Mouse (Mus musculus): ENCODE results near the gene Adamts8.
A peak's percentile ranks its signal among the peaks of the same experiment; 100 is the strongest.

The Adamts8 gene

DNA sequence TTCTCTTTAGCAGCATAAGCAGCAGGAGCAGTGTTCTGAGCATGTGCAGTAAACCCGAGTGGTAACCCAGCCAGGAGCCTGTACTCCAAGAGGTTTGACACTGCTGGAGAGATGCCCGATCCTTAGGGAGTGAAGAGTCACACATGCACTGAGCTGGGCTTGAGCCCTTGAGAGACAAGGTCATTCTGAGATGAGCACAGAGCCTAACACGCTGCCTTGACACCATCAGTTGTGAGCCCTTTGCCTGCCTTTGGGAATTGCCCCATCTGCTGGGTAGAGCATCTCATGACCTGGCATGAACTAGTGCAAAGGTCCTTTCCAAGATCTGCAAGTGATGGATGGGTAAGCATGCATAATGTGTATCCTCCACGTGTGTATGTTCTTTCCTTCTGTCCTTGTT, 29.6 kb downstream of the Adamts8 start:
- Histone ChIP-seq H3K4me3 (replicated peaks; ENCODE audit: low read length) (no peak overlapping the region), H3K9me3 (ENCODE audit: low read length) (no peaks in the 10 kb centered on the region), H3K36me3 (ENCODE audit: insufficient read depth, low read length) (no peaks in the 10 kb centered on the region), H3K27me3 (ENCODE audit: insufficient read depth, low read length) (0 out of 2 replicates have a peak, but pooled peaks cover under 1% of the 10 kb centered on the region), H3K4me1 (replicated peaks; ENCODE audit: low read depth, low read length) (peaks cover 44% of the 10 kb centered on the region)
- TF ChIP-seq CTCF (conservative IDR thresholded peaks at IDR 0.05; ENCODE audit: low read length) (no peak), NANOG (IDR thresholded peaks at IDR 0.05; ENCODE audit: borderline replicate concordance, low read length) (no peak), POU5F1 (IDR thresholded peaks at IDR 0.05; ENCODE audit: borderline replicate concordance, low read length) (no peak)

DNA sequence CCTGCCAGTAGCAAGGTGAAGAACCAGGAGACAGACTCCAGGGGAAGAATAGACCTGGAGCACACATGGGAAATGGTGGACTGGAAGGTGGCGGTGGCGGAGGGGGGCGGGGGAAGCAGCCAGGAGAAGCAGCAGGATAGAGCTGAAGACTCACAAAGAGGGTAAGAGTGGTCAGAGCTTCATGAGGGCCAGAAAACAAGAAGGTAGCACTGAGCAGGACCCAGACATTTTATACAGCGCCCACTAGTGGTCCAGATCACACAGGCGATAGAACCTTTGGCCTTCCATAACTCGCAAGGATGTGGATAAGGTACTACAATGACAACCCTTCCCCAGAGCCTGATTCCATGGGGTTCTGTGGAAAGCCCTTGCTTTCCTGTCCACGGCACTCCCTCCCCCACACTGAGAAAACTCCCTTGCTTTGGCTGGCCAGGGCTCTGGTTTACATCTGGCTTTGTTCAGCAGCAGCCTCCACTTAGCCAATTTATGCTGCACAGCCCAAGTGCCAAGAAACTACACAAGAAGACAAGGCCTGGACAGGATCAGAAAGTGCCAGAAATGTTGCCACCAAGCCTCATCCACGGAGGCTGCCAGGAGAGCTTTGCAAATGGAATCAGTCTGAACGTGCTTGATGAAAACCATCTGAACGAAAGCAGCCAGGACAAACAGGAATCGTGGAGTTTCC, 34.1 kb downstream of the Adamts8 start:
- H3K4me1 ChIP-seq (replicated peaks; ENCODE audit: low read depth, low read length) = peaks cover 15% of the 10 kb centered on the region
- peak overlapping the region; percentile 49 for H3K4me3 ChIP-seq (replicated peaks; ENCODE audit: low read length)
- no peaks in the 10 kb centered on the region for H3K27me3 ChIP-seq (ENCODE audit: insufficient read depth, low read length)
- TF ChIP-seq NANOG (IDR thresholded peaks at IDR 0.05; ENCODE audit: borderline replicate concordance, low read length) = no peak
- peak; percentile 88 for TF ChIP-seq CTCF (conservative IDR thresholded peaks at IDR 0.05; ENCODE audit: low read length)
- no peak for TF ChIP-seq POU5F1 (IDR thresholded peaks at IDR 0.05; ENCODE audit: borderline replicate concordance, low read length)
- no peaks in the 10 kb centered on the region for H3K9me3 ChIP-seq (ENCODE audit: low read length)
- H3K36me3 ChIP-seq (ENCODE audit: insufficient read depth, low read length) = no peaks in the 10 kb centered on the region

GRCm38 (mm10) chr9:30980467-30980866, 38.1 kb downstream of the Adamts8 start:
- TF ChIP-seq NANOG (IDR thresholded peaks at IDR 0.05; ENCODE audit: borderline replicate concordance, low read length) (no peak), POU5F1 (IDR thresholded peaks at IDR 0.05; ENCODE audit: borderline replicate concordance, low read length) (no peak), CTCF (conservative IDR thresholded peaks at IDR 0.05; ENCODE audit: low read length) (no peak)
- Histone ChIP-seq H3K36me3 (ENCODE audit: insufficient read depth, low read length) (no peaks in the 10 kb centered on the region), H3K4me3 (replicated peaks; ENCODE audit: low read length) (no peak overlapping the region), H3K9me3 (ENCODE audit: low read length) (no peaks in the 10 kb centered on the region), H3K4me1 (replicated peaks; ENCODE audit: low read depth, low read length) (peaks cover 9% of the 10 kb centered on the region), H3K27me3 (ENCODE audit: insufficient read depth, low read length) (no peaks in the 10 kb centered on the region)

GRCm38 (mm10) chr9:30985782-30986181, 43.4 kb downstream of the Adamts8 start:
- no peaks in the 10 kb centered on the region for H3K9me3 ChIP-seq (ENCODE audit: low read length)
- no peaks in the 10 kb centered on the region for H3K36me3 ChIP-seq (ENCODE audit: insufficient read depth, low read length)
- TF ChIP-seq NANOG (IDR thresholded peaks at IDR 0.05; ENCODE audit: borderline replicate concordance, low read length) (no peak), POU5F1 (IDR thresholded peaks at IDR 0.05; ENCODE audit: borderline replicate concordance, low read length) (no peak), CTCF (conservative IDR thresholded peaks at IDR 0.05; ENCODE audit: low read length) (no peak)
- no peak overlapping the region for H3K4me3 ChIP-seq (replicated peaks; ENCODE audit: low read length)
- H3K27me3 ChIP-seq (ENCODE audit: insufficient read depth, low read length) = no peaks in the 10 kb centered on the region
- no peaks in the 10 kb centered on the region for H3K4me1 ChIP-seq (replicated peaks; ENCODE audit: low read depth, low read length)

DNA sequence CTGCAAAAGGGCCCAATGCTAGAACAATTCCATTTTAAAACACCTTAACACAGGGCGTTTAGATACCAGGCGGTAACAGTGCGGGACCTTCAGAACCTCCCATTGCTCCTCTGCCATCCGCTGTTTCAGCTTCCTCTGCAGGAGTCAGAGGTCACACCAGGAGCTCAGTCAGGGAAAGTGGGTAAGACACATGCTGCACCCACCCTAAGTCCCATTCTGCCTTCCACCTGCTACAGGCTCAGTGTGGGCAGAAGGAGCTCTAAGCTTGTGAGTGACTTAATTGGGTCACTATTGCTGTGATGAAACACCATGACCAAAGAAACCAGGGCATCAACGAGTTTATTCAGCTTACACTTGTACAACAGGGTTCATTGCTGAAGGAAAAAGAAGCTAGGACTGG, 50.7 kb downstream of the Adamts8 start:
- H3K4me3 ChIP-seq (replicated peaks; ENCODE audit: low read length) = no peak overlapping the region
- H3K27me3 ChIP-seq (ENCODE audit: insufficient read depth, low read length) = no peaks in the 10 kb centered on the region
- no peaks in the 10 kb centered on the region for H3K36me3 ChIP-seq (ENCODE audit: insufficient read depth, low read length)
- no peaks in the 10 kb centered on the region for H3K9me3 ChIP-seq (ENCODE audit: low read length)
- TF ChIP-seq NANOG (IDR thresholded peaks at IDR 0.05; ENCODE audit: borderline replicate concordance, low read length) (no peak), CTCF (conservative IDR thresholded peaks at IDR 0.05; ENCODE audit: low read length) (no peak)
- peaks cover 20% of the 10 kb centered on the region for H3K4me1 ChIP-seq (replicated peaks; ENCODE audit: low read depth, low read length)

DNA sequence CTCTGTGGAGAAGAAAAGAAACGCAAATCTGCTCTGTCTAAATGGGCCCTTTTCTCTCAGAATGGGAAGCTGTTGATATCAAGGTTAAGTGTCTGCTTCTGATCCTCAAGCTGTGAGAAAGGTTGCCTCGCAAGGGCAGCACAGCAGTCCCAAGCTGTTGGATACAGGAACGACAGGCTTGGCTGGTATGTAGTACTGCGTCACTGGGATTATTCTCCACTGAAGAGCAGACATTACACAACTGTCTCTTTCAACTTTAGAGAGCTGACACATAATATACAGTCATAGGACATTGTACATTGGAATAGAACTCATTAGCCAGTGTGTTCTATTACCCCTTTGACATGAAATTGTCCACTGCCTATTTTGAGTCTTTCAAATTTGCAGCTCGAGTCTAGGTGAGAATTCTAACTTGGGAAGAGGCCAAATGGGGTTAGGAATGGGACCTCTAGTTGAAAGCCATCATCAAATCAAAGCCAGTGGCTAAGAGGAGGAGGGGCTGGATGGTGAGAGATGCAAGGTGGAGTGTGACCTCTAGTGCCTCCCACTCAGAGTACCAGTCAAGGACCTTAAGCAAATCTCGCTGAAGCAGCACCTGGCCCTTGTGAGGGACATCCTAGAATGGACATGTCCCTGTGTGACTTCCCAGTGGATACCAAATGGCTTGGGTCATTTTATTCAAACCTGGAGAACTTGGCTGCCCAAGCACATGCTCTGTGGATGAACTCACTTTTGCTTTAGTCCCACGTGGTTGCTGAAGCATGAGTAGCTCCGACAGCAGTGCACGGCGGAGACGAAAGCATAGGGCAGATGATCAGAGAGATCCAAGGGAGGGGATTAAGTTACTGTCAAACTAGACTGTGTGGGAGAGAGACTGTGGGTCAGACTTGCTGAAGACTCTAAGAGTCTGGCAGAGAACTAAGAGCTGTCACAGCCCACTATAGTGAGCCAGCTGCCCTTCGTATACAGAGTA, 54.5 kb downstream of the Adamts8 start:
- H3K4me3 ChIP-seq (replicated peaks; ENCODE audit: low read length) = no peak overlapping the region
- no peaks in the 10 kb centered on the region for H3K27me3 ChIP-seq (ENCODE audit: insufficient read depth, low read length)
- H3K9me3 ChIP-seq (ENCODE audit: low read length) = no peaks in the 10 kb centered on the region
- TF ChIP-seq CTCF (conservative IDR thresholded peaks at IDR 0.05; ENCODE audit: low read length) = no peak
- TF ChIP-seq POU5F1 (IDR thresholded peaks at IDR 0.05; ENCODE audit: borderline replicate concordance, low read length) = no peak
- TF ChIP-seq NANOG (IDR thresholded peaks at IDR 0.05; ENCODE audit: borderline replicate concordance, low read length) = no peak
- peaks cover 20% of the 10 kb centered on the region for H3K4me1 ChIP-seq (replicated peaks; ENCODE audit: low read depth, low read length)
- H3K36me3 ChIP-seq (ENCODE audit: insufficient read depth, low read length) = no peaks in the 10 kb centered on the region

DNA sequence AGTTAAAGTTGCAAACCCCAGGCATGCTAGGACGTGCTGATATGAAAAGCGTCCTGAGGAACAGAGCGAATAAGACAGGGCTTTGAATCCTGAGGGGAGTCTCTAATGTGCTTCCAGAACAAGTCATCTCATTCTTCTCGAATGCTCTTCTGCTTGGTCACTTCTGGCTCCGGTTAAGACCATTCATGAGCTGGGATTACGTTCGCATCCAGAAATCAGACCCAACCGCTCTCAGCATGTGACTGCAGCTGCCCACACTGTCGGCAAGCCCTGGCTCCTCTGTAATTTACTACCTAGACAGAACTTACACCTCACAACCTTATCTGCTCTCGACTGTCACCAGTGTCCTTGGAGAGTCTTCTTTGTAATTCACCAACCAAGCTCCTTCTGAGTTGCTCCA, 58.3 kb downstream of the Adamts8 start:
- no peak for TF ChIP-seq NANOG (IDR thresholded peaks at IDR 0.05; ENCODE audit: borderline replicate concordance, low read length)
- TF ChIP-seq POU5F1 (IDR thresholded peaks at IDR 0.05; ENCODE audit: borderline replicate concordance, low read length) = no peak
- no peak for TF ChIP-seq CTCF (conservative IDR thresholded peaks at IDR 0.05; ENCODE audit: low read length)
- H3K27me3 ChIP-seq (ENCODE audit: insufficient read depth, low read length) = no peaks in the 10 kb centered on the region
- H3K4me3 ChIP-seq (replicated peaks; ENCODE audit: low read length) = no peak overlapping the region
- peaks cover 10% of the 10 kb centered on the region for H3K4me1 ChIP-seq (replicated peaks; ENCODE audit: low read depth, low read length)
- H3K9me3 ChIP-seq (ENCODE audit: low read length) = no peaks in the 10 kb centered on the region
- no peaks in the 10 kb centered on the region for H3K36me3 ChIP-seq (ENCODE audit: insufficient read depth, low read length)

DNA sequence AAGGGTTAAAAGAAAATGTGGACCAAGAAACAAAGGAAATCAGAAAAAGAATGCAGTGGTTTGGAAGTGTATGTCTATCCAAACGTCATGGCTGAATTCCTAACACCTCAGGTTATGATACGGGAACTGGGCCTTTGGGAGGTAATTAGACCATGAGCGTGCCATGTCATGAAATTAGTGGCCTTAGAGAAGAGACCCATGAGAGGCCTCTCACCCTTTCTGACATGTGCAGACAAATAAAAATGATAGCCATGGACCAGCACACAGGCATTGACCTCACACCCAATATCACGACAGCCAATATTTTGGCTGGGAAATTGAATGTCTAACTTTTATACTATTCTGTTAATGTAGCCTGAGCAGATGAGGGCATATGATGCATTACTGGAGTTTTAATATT, 60.2 kb downstream of the Adamts8 start:
- H3K27me3 ChIP-seq (ENCODE audit: insufficient read depth, low read length) = no peaks in the 10 kb centered on the region
- H3K4me3 ChIP-seq (replicated peaks; ENCODE audit: low read length) = no peak overlapping the region
- H3K36me3 ChIP-seq (ENCODE audit: insufficient read depth, low read length) = no peaks in the 10 kb centered on the region
- no peaks in the 10 kb centered on the region for H3K4me1 ChIP-seq (replicated peaks; ENCODE audit: low read depth, low read length)
- TF ChIP-seq POU5F1 (IDR thresholded peaks at IDR 0.05; ENCODE audit: borderline replicate concordance, low read length) = no peak
- no peak for TF ChIP-seq CTCF (conservative IDR thresholded peaks at IDR 0.05; ENCODE audit: low read length)
- no peak for TF ChIP-seq NANOG (IDR thresholded peaks at IDR 0.05; ENCODE audit: borderline replicate concordance, low read length)
- no peaks in the 10 kb centered on the region for H3K9me3 ChIP-seq (ENCODE audit: low read length)
